ENCODE assay signal across 12 mouse cellular contexts in the genomic region with DNA sequence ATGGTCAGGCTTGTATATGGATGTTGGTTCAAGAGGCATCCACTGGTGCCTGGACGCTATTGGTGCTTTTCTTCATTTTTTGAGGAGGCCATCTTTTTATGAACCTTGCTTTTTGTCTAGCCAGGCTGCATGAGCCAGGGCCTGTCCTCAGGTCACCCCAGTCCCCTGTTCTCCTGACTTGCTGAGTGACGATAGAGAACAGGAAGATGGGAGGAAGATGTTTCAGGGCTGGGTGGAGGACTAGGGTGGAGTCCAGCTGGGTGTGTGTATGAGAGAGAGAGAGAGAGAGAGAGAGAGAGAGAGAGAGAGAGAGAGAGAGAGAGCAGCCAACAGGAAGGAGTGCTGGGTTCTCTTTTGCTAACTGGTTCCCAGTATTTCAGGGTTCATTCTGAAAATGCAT.
DNase-seq lines count a peak whose midpoint lies in the region; ATAC-seq and TF ChIP-seq lines count a peak whose summit lies in the region.
"Had no signal": no experiment of that assay in that cellular context is flagged by ENCODE, and none has a peak within 500 bp of the region (broad histone marks: within the 10 kb centered on the region; RNA-seq: fewer than 3 reads in every experiment).

No protein-coding gene starts in this region.

- H3K4me2 ChIP-seq in heart, embryonic 15.5 days, result no peak overlapping the region
- no peak overlapping the region for H3K4me2 ChIP-seq in intestine, postnatal 0 days (replicated peaks; ENCODE audit: low read depth)
- no peak overlapping the region for H3K4me2 ChIP-seq in stomach, embryonic 16.5 days (ENCODE audit: low read depth, low read length)
- H3K4me2 ChIP-seq: liver, embryonic 15.5 days; midbrain, embryonic 13.5 days; neural tube, embryonic 12.5 days had no signal

- 73% methylated on average over 2 of the region's 2 CpGs for WGBS in heart, embryonic 15.5 days
- WGBS in spleen, adult 2 months, result 47% methylated on average over 2 of the region's 2 CpGs
- WGBS in intestine, postnatal 0 days, result 62% methylated on average over 2 of the region's 2 CpGs
- 71% methylated on average over 2 of the region's 2 CpGs for WGBS in stomach, embryonic 16.5 days

- ATAC-seq in heart, embryonic 15.5 days (replicated peaks; ENCODE audit: insufficient number of reproducible peaks, insufficient read depth, low FRiP score, low read depth), result no peak
- ATAC-seq in intestine, postnatal 0 days, result no peak
- ATAC-seq in stomach, embryonic 16.5 days (ENCODE audit: insufficient read depth, low FRiP score), result no peak
- ATAC-seq: hindbrain, embryonic 16.5 days; midbrain, embryonic 13.5 days had no signal

- peak overlapping the region; percentile 53 for H3K27ac ChIP-seq in heart, embryonic 15.5 days
- H3K27ac ChIP-seq in spleen, adult 2 months (ENCODE audit: insufficient read depth, low read length), result peak overlapping the region; percentile 36; the same call in 1 of the 2 replicates
- peak overlapping the region; percentile 64 for H3K27ac ChIP-seq in intestine, postnatal 0 days (ENCODE audit: low read depth, low read length)
- peak overlapping the region; percentile 90 for H3K27ac ChIP-seq in stomach, embryonic 16.5 days (ENCODE audit: low read length)
- H3K27ac ChIP-seq: liver, embryonic 15.5 days; midbrain, embryonic 13.5 days; neural tube, embryonic 12.5 days had no signal

- H3K27me3 ChIP-seq in heart, embryonic 15.5 days, result no peaks in the 10 kb centered on the region
- H3K27me3 ChIP-seq in spleen, adult 2 months (ENCODE audit: control insufficient read depth, insufficient read depth, low read length), result no peaks in the 10 kb centered on the region
- H3K27me3 ChIP-seq in intestine, postnatal 0 days (replicated peaks; ENCODE audit: control insufficient read depth, insufficient read depth, low read length), result no peaks in the 10 kb centered on the region
- no peaks in the 10 kb centered on the region for H3K27me3 ChIP-seq in stomach, embryonic 16.5 days (ENCODE audit: control insufficient read depth, insufficient read depth, low read length)
- H3K27me3 ChIP-seq: liver, embryonic 15.5 days; midbrain, embryonic 13.5 days; neural tube, embryonic 12.5 days had no signal

- H3K4me1 ChIP-seq in heart, embryonic 15.5 days (replicated peaks), result peaks cover 53% of the 10 kb centered on the region
- no peaks in the 10 kb centered on the region; the same call in 1 of the 2 replicates for H3K4me1 ChIP-seq in spleen, adult 2 months (ENCODE audit: control insufficient read depth, insufficient read depth, insufficient read length)
- H3K4me1 ChIP-seq in intestine, postnatal 0 days (replicated peaks; ENCODE audit: control insufficient read depth, insufficient read depth, low read length), result 0 out of 2 replicates have a peak, but pooled peaks cover 3% of the 10 kb centered on the region
- peaks cover 9% of the 10 kb centered on the region for H3K4me1 ChIP-seq in stomach, embryonic 16.5 days (ENCODE audit: control insufficient read depth, insufficient read depth, low read length)
- H3K4me1 ChIP-seq: liver, embryonic 15.5 days; midbrain, embryonic 13.5 days had no signal

- H3K9me3 ChIP-seq in heart, embryonic 15.5 days (replicated peaks), result no peaks in the 10 kb centered on the region
- no peaks in the 10 kb centered on the region for H3K9me3 ChIP-seq in intestine, postnatal 0 days (ENCODE audit: control insufficient read depth)
- no peaks in the 10 kb centered on the region for H3K9me3 ChIP-seq in stomach, embryonic 16.5 days (replicated peaks; ENCODE audit: control insufficient read depth, low read length)
- H3K9me3 ChIP-seq: liver, embryonic 15.5 days; midbrain, embryonic 13.5 days; neural tube, embryonic 12.5 days had no signal

- no peak for DNase-seq in heart, adult 8-10 months (ENCODE audit: low spot score)
- no peak for DNase-seq in spleen, adult 2 months (ENCODE audit: low read depth in 1 of 2, low spot score in 2 of 2)
- no peak for DNase-seq in spleen, postnatal 36 days (ENCODE audit: low spot score in 2 of 2)
- DNase-seq in layer of hippocampus, adult 18-20 months (ENCODE audit: low spot score in 2 of 2), result no peak
- DNase-seq: retina, postnatal 1 day had no signal

- TF ChIP-seq CTCF in spleen, adult 2 months (IDR thresholded peaks at IDR 0.05; ENCODE audit: extremely low read depth, insufficient read depth, insufficient read length, insufficient replicate concordance), result no peak
- TF ChIP-seq CTCF in intestine, postnatal 0 days (IDR thresholded peaks at IDR 0.05; ENCODE audit: low read depth), result no peak

- H3K4me3 ChIP-seq in heart, embryonic 15.5 days, result no peak overlapping the region
- H3K4me3 ChIP-seq in spleen, adult 2 months (ENCODE audit: extremely low read depth, insufficient read depth, insufficient read length), result no peak overlapping the region
- H3K4me3 ChIP-seq in intestine, postnatal 0 days (ENCODE audit: low read depth, low read length), result no peak overlapping the region
- no peak overlapping the region for H3K4me3 ChIP-seq in stomach, embryonic 16.5 days (replicated peaks; ENCODE audit: low read length)
- H3K4me3 ChIP-seq: liver, embryonic 15.5 days; midbrain, embryonic 13.5 days; neural tube, embryonic 12.5 days had no signal

- no peak overlapping the region for H3K9ac ChIP-seq in heart, embryonic 15.5 days
- H3K9ac ChIP-seq in intestine, postnatal 0 days (ENCODE audit: low read depth, low read length), result no peak overlapping the region
- H3K9ac ChIP-seq in stomach, embryonic 16.5 days (ENCODE audit: low read length), result no peak overlapping the region
- H3K9ac ChIP-seq: liver, embryonic 15.5 days; midbrain, embryonic 13.5 days; neural tube, embryonic 12.5 days had no signal

- no peaks in the 10 kb centered on the region for H3K36me3 ChIP-seq in heart, embryonic 15.5 days
- H3K36me3 ChIP-seq in spleen, adult 2 months (ENCODE audit: control insufficient read depth, insufficient read depth, low read length), result no peaks in the 10 kb centered on the region
- no peaks in the 10 kb centered on the region for H3K36me3 ChIP-seq in intestine, postnatal 0 days (ENCODE audit: control insufficient read depth, insufficient read depth)
- H3K36me3 ChIP-seq in stomach, embryonic 16.5 days (ENCODE audit: control insufficient read depth, insufficient read depth, low read length), result no peaks in the 10 kb centered on the region
- H3K36me3 ChIP-seq: liver, embryonic 15.5 days; midbrain, embryonic 13.5 days; neural tube, embryonic 12.5 days had no signal

- TF ChIP-seq POLR2A in spleen, adult 2 months (IDR thresholded peaks at IDR 0.05; ENCODE audit: low read depth, low read length), result no peak

Comparison
In these comparisons a context has a peak if more than half of its experiments do, and no peak if none do; other contexts are left out.
1. H3K27ac ChIP-seq: peak in every context shown above with its lines; median percentile 90 in stomach, embryonic 16.5 days; 64 in intestine, postnatal 0 days; 53 in heart, embryonic 15.5 days; 36 in spleen, adult 2 months.